Comparison of ENCODE assay signal across 8 mouse cellular contexts in genomic region chrX:71962073-71963051, GRCm38 (mm10). TPM values are rescaled to one million over a fixed set of nuclear protein-coding genes. Genes with fewer than 3 reads are reported as not detected.
DNase-seq lines count a peak whose midpoint lies in the region; ATAC-seq and TF ChIP-seq lines count a peak whose summit lies in the region.

Prrg3 (plus strand) TSS chrX:71962624.

- no peak for DNase-seq in kidney, adult 9 months
- DNase-seq in embryonic facial prominence, embryonic 10.5 days (ENCODE audit: low spot score) = peak; percentile 87
- peak; percentile 33 to 43 for DNase-seq in heart, adult 18-20 months
- DNase-seq in kidney, postnatal 10 days = peak; percentile 75
- DNase-seq in yolk sac, embryonic 10.5 days (ENCODE audit: low spot score) = peak; percentile 73

- H3K4me3 ChIP-seq in kidney, embryonic 14.5 days (ENCODE audit: low read length) = peak within 1 kb of the TSS; percentile 48
- H3K4me3 ChIP-seq in embryonic facial prominence, embryonic 10.5 days = peak within 1 kb of the TSS; percentile 67
- H3K4me3 ChIP-seq in liver, embryonic 15.5 days (replicated peaks) = peak within 1 kb of the TSS; percentile 17
- H3K4me3 ChIP-seq in olfactory bulb, adult 2 months (ENCODE audit: insufficient read depth, low read depth, low read length) = peak within 1 kb of the TSS; percentile 66

- no peak for TF ChIP-seq POLR2A in olfactory bulb, adult 2 months (IDR thresholded peaks at IDR 0.05; ENCODE audit: insufficient read depth, low read depth, low read length)

- WGBS in kidney, embryonic 14.5 days = 42% methylated on average over 56 of the region's 72 CpGs
- WGBS in embryonic facial prominence, embryonic 10.5 days = 20% methylated on average over 72 of the region's 72 CpGs
- WGBS in liver, embryonic 15.5 days (ENCODE audit: insufficient replicate concordance) = 24% methylated on average over 63 of the region's 72 CpGs
- WGBS in olfactory bulb, adult 2 months = 18% methylated on average over 70 of the region's 72 CpGs

- H3K27ac ChIP-seq in kidney, embryonic 14.5 days (ENCODE audit: low read depth, low read length) = no peak within 1 kb of the TSS
- peak within 1 kb of the TSS; percentile 87 for H3K27ac ChIP-seq in embryonic facial prominence, embryonic 10.5 days (replicated peaks)
- no peak within 1 kb of the TSS for H3K27ac ChIP-seq in liver, embryonic 15.5 days (replicated peaks)
- H3K27ac ChIP-seq in olfactory bulb, adult 2 months (ENCODE audit: insufficient read depth, low read depth, low read length) = no peak within 1 kb of the TSS

- no peaks in the 10 kb centered on the region for H3K9me3 ChIP-seq in kidney, embryonic 14.5 days (ENCODE audit: control insufficient read depth, low read length)
- no peaks in the 10 kb centered on the region for H3K9me3 ChIP-seq in embryonic facial prominence, embryonic 10.5 days
- H3K9me3 ChIP-seq in liver, embryonic 15.5 days (replicated peaks) = no peaks in the 10 kb centered on the region

- ATAC-seq in kidney, embryonic 14.5 days (ENCODE audit: low FRiP score, low TSS enrichment) = peak; percentile 97
- no peak for ATAC-seq in liver, embryonic 15.5 days (ENCODE audit: insufficient read depth)

- no peaks in the 10 kb centered on the region for H3K4me1 ChIP-seq in kidney, embryonic 14.5 days (ENCODE audit: control insufficient read depth, insufficient read depth, low read length)
- peaks cover 9% of the 10 kb centered on the region for H3K4me1 ChIP-seq in embryonic facial prominence, embryonic 10.5 days
- no peaks in the 10 kb centered on the region for H3K4me1 ChIP-seq in liver, embryonic 15.5 days (replicated peaks)
- H3K4me1 ChIP-seq in olfactory bulb, adult 2 months (ENCODE audit: control insufficient read depth, insufficient read depth, low read length) = peaks cover 3% of the 10 kb centered on the region; the same call in 1 of the 2 replicates

- H3K36me3 ChIP-seq in kidney, embryonic 14.5 days (ENCODE audit: control insufficient read depth, insufficient read depth, low read length) = no peaks in the 10 kb centered on the region
- 0 out of 2 replicates have a peak, but pooled peaks cover 7% of the 10 kb centered on the region for H3K36me3 ChIP-seq in embryonic facial prominence, embryonic 10.5 days (replicated peaks)
- no peaks in the 10 kb centered on the region for H3K36me3 ChIP-seq in liver, embryonic 15.5 days (replicated peaks)

- H3K9ac ChIP-seq in kidney, embryonic 14.5 days (ENCODE audit: low read depth, low read length) = peak within 1 kb of the TSS; percentile 59
- H3K9ac ChIP-seq in liver, embryonic 15.5 days = no peak within 1 kb of the TSS

- H3K4me2 ChIP-seq in kidney, embryonic 14.5 days (replicated peaks; ENCODE audit: low read depth, low read length) = peak within 1 kb of the TSS; percentile 68
- H3K4me2 ChIP-seq in liver, embryonic 15.5 days = peak within 1 kb of the TSS; percentile 32

- H3K27me3 ChIP-seq in kidney, embryonic 14.5 days (ENCODE audit: control insufficient read depth, insufficient read depth, low read length) = 0 out of 2 replicates have a peak, but pooled peaks cover 3% of the 10 kb centered on the region
- H3K27me3 ChIP-seq in embryonic facial prominence, embryonic 10.5 days (replicated peaks; ENCODE audit: low read depth, poor library complexity, severe bottlenecking) = peaks cover 65% of the 10 kb centered on the region
- peaks cover 24% of the 10 kb centered on the region for H3K27me3 ChIP-seq in liver, embryonic 15.5 days

- TF ChIP-seq CTCF in olfactory bulb, adult 2 months (IDR thresholded peaks at IDR 0.05; ENCODE audit: insufficient read depth, low read depth, low read length) = no peak

RNA-seq across cellular contexts. Expression of gene Prrg3, which starts in this region (rescaled TPM):
- 4.2 and 9.7 TPM in 2 replicates for polyA plus RNA-seq in kidney, embryonic 14.5 days (2014; fragmentation: Nextera tagmentation; extraction: Ambion mirVana)
- 7.1 and 7.6 TPM in 2 replicates for polyA plus RNA-seq in embryonic facial prominence, embryonic 10.5 days (2016; fragmentation: Nextera tagmentation; extraction: Ambion mirVana)
- 1 to 10 TPM; 5.8 to 7.2 TPM for total RNA-seq in heart, adult 18-20 months (2021)
- 0.83 and 0.98 TPM in 2 replicates for polyA plus RNA-seq in liver, embryonic 15.5 days (2015; fragmentation: Nextera tagmentation; extraction: Ambion mirVana)
- polyA plus RNA-seq in olfactory bulb, adult 2 months (2012; ENCODE audit: insufficient read depth, insufficient read length, low replicate concordance, missing spikeins) = not detected in 2 replicates

Comparison
In these comparisons a context has a peak if more than half of its experiments do, and no peak if none do; other contexts are left out.
1. H3K4me3 ChIP-seq: peak in every context shown above with its lines; median percentile 67 in embryonic facial prominence, embryonic 10.5 days; 66 in olfactory bulb, adult 2 months; 48 in kidney, embryonic 14.5 days; 17 in liver, embryonic 15.5 days.